Mouse (Mus musculus): ENCODE results near the gene Lin7a.
"Not testable (repeated sequence)": the region's sequence is repeated elsewhere in the genome, so short reads cannot be mapped to it uniquely, and the experiment has no call there.

The Lin7a gene

DNA sequence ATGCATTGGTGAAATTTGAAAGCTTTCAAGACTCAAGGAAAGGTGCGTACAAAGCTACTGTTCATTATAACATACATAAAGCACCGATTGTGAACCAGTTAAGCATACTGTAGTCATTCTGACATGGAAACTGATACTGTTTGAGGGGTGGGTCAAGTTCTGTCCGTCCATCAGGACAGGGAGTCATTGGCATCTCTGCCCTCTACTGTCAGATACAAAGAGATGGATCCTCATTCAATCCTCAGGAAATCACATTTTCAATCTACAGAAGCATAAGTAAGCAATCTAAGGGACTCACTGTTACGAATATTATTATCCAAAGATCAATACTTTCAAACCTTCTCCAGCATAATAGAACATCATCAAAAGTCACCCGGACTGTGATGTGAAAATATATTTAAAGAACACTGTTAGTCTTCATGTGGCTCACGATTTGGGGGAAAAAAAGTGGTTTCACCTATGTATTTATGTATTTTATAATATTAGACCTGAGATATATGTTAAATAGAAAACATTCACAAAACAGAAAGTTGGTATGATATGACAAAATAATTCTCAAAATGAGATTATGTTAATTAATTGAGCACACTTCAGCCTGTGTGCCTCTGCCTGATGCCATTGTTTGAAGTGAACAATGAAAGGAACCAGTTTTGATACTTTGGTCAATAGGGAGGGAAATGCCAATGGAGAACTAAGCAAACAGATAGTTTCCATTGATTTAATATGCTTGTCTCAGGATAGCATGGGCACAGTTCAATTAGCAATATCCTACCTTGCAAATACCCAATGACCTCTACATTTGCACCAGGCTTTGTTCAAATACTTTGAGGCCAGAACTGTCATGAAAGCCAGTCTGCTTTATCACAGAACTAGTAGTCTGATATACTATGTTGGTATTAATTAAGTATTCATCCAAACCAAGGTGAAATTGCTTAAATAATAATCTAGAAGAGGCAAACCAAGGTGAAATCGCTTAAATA is 36.8 kb upstream of the Lin7a start:
- in situ Hi-C loops (cut with MboI; ENCODE audit: low pct_unique_long_range_greater_than_20kb in 1 of 2, low sequenced_read_pairs in 2 of 2, unreplicated experiment in 1 of 2) = no loop called here

DNA sequence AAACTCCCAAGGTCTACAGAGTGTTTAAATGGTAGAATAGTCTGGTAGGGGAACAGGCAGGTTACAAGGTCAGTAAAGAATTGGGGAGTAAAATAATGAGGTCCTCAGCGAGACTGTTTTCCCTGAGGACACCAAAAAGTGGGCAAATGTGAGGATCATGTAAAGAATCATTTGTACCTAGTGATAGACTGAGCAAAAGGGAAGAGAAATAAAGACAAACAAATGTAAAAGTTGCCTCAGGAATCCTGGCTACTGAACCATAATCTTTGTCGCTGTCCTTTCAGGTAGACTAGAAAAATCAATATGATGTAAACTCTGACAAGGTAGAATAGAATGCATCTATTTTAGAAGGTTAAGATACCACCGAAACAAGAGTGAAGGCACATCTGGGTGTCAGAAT is 36.0 kb upstream of the Lin7a start:
- in situ Hi-C loops (cut with MboI; ENCODE audit: low pct_unique_long_range_greater_than_20kb in 1 of 2, low sequenced_read_pairs in 2 of 2, unreplicated experiment in 1 of 2) = no loop called here

DNA sequence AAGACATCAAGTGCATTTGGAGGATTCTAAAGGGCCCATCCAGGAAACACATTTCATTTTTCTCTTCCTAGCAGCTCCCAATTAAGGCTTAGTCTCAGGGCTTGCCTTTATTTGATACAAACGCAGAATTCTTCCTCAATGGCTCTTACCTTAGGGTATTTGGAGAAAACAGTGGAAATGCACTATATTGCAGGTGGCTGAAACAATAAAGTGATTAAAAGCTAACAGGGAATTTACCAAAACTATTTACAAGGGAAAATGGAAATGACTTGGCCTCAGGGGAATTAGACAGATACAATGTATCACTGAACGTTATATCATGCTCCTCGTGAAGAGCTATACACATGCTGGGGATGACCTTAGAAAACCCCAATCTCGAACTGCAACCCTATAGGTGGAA is 35.3 kb upstream of the Lin7a start:
- in situ Hi-C loops (cut with MboI; ENCODE audit: low pct_unique_long_range_greater_than_20kb in 1 of 2, low sequenced_read_pairs in 2 of 2, unreplicated experiment in 1 of 2) = no loop called here

DNA sequence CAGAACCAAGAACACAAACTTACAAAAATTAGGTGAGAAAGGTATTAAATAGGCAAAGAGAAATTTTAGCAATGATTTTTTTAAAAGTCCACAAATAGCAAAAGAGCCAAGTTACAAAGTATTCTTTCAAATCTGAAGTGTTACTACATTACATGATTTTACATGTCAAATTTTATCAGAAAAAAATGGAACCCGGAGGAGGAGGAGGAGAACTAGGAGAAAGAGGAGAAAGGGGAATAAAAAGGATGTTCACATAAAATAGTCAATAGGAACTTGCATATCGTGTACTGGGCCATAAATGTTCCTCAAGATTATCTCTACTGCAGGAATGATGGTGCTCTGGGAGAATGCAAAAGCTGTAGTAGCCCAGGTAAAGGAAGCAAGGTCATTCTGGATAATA is 34.4 kb upstream of the Lin7a start:
- in situ Hi-C loops (cut with MboI; ENCODE audit: low pct_unique_long_range_greater_than_20kb in 1 of 2, low sequenced_read_pairs in 2 of 2, unreplicated experiment in 1 of 2) = no loop called here

DNA sequence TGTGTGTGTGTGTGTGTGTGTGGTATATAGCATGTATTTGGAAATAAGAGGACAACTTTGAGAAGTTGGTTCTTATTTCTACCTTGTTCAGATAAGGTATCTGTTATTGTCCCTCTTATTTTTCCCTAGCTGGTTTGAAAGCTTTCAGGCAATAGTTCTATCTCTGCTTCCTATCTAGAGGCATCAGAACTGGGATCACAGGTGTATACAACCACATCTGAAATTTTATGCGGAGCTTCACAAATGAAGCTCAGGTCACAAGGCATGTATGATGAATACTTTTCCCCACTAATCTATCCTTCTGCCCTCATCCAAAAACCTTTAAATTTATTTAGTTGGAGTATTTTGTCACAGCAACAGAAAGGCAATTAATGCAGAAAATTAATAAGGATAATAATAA is 33.8 kb upstream of the Lin7a start:
- in situ Hi-C loops (cut with MboI; ENCODE audit: low pct_unique_long_range_greater_than_20kb in 1 of 2, low sequenced_read_pairs in 2 of 2, unreplicated experiment in 1 of 2) = no loop called here

DNA sequence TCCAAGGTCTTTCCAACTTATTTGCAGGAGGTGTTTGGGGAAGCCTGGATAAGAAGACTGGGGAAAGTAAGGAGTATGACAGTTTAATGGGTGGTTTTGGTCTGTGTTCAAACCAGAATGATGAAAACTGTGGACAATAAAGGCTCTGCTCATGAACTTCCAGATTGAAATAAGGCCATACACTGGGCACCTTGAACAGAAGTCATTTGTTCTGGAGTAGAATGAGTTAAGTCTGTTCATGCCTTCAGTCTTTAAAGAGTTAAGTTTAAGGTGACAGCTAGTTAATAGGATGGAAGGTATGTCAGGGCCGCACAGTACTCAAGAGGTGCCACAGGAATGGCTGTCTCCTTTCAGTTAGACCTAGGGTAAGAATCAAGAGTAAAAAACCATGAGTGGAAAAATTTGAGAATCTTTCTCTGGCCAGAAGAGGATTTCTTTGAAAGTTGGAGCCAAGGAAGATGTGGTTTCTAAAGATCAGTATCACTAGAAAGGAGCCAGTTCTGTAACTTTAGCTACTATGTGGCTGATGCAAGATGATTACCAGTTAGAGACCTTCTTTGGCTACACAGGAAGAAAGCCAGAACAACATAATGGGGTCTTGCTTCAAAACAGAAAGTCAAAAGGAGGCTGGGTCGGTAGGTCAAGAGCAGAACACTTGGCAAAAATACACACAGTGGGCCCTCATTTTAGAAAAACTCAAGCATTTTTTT is 33.2 kb upstream of the Lin7a start:
- in situ Hi-C loops (cut with MboI; ENCODE audit: low pct_unique_long_range_greater_than_20kb in 1 of 2, low sequenced_read_pairs in 2 of 2, unreplicated experiment in 1 of 2) = no loop called here

DNA sequence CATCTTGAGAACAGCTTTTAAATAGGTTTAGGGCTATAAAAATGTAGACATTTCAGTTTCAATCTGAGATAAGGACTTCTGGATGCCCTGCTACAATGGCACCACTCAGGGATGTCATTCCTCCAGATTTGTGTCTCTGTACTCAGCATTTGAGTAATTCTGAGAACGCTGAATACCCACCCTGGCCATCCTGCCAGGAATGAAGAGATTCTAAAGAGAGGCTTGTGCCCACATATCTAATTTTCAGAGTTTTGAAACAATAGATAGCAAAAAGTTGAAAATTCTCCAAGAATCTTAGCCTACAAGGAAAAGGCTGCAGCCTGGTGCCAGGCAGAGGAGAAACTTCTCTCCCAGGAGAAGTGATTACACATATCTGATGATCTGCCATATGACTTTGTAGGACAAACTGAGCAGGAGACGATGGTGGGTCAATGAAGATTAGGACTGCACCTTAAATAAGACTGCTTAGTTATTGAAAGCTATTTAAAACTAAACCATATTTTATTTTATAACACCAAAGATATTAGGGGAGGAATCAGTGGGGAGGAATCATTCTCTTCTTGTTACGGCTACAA is 32.5 kb upstream of the Lin7a start:
- in situ Hi-C loops (cut with MboI; ENCODE audit: low pct_unique_long_range_greater_than_20kb in 1 of 2, low sequenced_read_pairs in 2 of 2, unreplicated experiment in 1 of 2) = no loop called here

DNA sequence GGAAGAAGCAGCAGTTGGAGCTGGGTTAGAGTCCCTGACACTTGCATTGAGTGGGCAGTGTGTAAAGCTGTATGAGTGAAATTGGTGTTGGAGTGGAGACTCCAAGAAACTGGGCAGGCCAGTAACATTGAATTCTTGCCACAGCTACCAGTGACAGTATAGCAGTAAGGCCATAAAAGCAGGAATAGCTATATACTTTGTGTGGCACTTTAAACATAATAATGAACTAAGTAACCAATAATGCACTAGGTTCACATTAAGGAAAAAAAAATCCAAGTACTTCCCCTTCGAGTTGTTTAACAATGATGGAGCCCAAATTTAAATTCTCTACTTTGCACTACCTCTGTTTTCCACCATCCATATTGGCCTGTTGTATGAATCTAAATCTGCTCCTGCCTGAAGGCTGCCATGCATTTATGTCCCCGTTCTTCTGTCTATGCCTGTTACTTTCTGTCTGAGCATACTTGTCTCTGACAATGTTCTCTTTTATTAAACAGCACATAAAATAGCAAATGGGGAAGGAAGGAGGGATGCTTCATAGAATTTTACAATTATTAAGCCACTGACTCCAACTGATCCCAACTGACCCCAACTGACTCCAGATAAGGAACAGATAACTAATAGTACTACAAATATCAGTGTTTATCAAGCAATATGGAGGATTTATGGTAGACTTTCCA is 31.7 kb upstream of the Lin7a start:
- in situ Hi-C loops (cut with MboI; ENCODE audit: low pct_unique_long_range_greater_than_20kb in 1 of 2, low sequenced_read_pairs in 2 of 2, unreplicated experiment in 1 of 2) = no loop called here

DNA sequence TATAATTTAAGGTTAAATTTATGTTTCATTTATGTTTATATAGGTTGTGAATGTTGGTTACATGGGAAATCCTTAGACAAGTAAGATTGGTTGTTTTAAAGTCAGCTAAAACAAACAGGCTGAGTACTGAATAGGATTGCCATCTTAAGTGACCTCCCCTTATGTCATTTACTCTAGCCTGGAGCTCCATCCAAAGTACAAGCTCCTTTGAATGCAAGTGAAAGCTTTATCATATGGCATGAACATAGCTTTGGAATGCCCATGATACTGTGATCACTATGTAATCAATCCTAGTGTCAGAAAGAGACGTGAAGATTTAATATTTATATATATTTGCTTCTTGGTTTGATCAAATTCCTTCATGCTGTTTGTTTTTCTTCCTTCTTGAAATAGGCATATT is 31.0 kb upstream of the Lin7a start:
- in situ Hi-C loops (cut with MboI; ENCODE audit: low pct_unique_long_range_greater_than_20kb in 1 of 2, low sequenced_read_pairs in 2 of 2, unreplicated experiment in 1 of 2) = no loop called here

DNA sequence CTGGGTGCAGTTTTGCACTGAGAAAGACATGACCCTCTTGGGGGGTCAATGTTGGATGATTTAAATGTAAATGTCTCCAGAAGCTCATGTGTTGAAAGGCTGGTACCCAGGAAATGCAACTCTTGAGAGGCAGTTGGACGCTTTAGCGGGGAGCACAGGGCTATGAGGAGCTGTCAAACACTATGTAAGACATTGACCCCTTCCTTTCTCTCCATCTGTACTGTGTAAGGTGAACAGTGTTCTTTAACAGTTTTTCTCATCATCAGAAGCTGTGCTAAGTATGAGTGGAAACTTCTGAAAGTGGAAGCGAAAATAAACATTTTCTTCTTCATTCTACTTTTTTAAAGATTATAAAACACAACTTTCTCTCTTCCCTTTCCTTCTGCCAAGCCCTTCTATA is 30.5 kb upstream of the Lin7a start:
- in situ Hi-C loops (cut with MboI; ENCODE audit: low pct_unique_long_range_greater_than_20kb in 1 of 2, low sequenced_read_pairs in 2 of 2, unreplicated experiment in 1 of 2) = no loop called here

DNA sequence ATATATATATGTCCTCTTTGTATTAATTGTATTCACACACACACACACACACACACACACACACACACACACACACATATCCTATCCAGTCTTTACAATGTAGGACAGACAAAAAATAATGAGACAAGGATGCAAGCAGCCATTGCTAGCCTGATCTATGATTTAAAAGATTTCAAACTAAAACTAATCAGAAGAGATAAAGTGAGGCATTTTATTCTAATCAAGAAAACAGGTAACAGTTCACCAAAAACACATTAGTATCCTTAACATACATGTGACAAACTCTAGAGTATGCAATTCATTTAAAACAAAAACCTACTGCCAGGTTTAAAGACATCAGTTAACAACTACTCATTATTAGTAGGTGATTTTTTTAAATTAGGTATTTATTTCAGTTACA is 30.1 kb upstream of the Lin7a start:
- in situ Hi-C loops (cut with MboI; ENCODE audit: low pct_unique_long_range_greater_than_20kb in 1 of 2, low sequenced_read_pairs in 2 of 2, unreplicated experiment in 1 of 2) = no loop called here

DNA sequence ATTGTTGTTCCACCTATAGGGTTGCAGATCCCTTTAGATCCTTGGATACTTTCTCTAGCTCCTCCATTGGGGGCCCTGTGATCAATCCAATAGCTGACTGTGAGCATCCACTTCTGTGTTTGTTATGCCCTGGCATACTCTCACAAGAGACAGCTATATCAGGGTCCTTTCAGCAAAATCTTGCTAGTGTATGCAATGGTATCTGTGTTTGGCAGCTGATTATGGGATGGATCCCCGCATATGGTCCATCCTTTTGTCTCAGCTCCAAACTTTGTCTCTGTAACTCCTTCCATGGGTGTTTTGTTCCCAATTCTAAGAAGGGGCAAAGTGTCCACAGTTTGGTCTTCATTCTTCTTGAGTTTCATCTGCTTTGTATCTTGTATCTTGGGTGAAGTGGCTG is 29.5 kb upstream of the Lin7a start:
- in situ Hi-C loops (cut with MboI; ENCODE audit: low pct_unique_long_range_greater_than_20kb in 1 of 2, low sequenced_read_pairs in 2 of 2, unreplicated experiment in 1 of 2) = not testable (repeated sequence)

DNA sequence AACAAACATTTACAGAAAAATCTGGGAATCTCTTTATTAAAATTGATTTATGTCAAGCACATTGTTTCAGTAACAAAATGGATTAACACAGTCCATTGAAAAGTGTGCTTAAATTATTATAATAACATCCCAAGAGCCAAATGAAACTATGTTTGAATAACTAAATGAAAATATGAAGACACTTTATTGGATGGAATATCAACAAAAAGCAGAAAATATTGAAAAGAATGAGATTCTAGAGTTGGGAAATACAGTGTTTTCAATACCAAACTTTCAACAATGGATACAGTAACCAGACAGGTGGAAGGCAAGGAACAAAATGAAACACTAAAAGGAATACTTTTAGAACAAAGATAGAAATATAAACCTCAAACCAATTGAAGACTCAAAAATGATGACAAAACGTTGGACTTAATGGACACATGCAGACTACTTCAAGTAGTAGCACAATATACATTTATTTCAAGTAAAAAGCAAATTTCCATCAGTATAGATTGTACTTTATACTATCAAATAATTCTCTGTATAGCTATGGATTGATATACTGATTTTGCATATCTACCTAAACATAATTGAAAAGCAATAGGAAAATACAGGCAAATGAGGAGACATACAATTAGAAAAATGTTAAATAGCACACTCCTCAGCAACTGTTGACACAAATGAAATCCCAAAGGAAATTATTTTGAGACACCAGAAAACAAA is 28.6 kb upstream of the Lin7a start:
- in situ Hi-C loops (cut with MboI; ENCODE audit: low pct_unique_long_range_greater_than_20kb in 1 of 2, low sequenced_read_pairs in 2 of 2, unreplicated experiment in 1 of 2) = no loop called here

DNA sequence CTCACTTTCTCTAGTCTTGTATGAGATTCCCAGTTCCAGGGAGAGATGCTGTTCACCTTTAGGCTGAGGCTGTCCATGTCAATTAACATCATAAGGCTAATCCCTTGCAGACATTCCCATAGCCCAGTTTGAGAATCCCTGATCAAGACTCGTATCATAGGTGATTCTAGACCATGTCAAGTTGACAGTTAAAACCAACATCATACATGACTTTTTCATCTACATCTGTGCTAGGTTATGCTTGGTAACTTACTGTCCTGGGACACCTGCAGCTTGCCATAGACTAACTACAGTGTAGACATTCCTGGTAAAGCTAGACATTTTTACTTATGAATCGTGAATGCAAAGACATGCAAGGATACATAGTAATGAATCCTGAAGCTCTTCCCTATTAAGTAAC is 27.3 kb upstream of the Lin7a start:
- in situ Hi-C loops (cut with MboI; ENCODE audit: low pct_unique_long_range_greater_than_20kb in 1 of 2, low sequenced_read_pairs in 2 of 2, unreplicated experiment in 1 of 2) = no loop called here

DNA sequence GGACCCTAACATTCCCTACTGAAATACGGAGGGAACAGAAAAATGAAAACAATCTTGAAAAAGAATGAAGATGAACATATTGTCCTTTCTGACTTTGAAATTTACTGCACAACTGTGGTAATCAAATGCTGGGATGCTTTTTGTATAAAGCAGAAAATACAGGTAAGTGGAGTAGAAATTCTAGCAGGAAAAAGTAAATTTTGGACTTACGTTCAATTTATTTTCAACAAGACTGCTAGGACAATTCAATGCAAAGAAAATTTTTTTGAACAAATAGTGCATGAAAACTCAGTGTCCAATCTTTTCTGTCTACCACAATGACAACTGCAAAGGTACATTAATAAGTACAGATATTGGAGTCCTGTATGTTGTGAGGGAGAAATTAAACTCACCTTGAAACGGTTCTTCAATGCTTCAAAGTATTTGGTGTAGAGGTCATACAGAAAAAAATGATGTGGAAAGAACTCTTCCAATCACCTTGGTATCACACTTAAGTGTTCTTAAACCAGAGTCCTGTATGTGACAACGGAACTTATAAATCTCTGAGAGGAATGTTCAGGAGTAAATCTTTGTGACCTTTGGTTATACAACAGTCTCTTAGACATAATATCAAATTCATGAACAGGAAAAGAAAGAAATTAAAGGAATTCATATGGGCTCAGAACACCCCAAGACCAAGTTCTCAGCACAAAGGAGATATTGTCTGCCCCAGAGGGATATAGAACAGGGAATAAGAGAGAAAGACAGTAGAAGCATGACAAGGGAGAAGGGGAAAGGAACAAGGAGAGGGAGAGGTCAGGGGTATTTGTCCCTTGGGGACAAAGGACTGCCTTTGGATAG is 26.6 kb upstream of the Lin7a start:
- in situ Hi-C loops (cut with MboI; ENCODE audit: low pct_unique_long_range_greater_than_20kb in 1 of 2, low sequenced_read_pairs in 2 of 2, unreplicated experiment in 1 of 2) = no loop called here

DNA sequence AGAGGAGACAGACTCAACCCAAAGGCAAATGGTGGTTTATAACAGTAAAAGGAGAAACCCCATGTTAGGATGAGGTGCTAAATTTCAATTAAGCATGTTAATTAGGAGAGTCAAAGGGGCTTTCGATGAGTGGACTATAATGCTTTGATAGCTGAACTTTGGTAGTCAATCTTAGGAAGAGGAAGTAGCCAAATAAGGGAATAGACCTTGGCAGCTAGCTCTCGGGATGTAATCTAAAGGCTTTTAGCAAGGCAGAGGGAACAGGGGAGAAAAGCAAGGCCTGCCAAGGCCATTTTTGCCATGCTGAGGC is 26.0 kb upstream of the Lin7a start:
- in situ Hi-C loops (cut with MboI; ENCODE audit: low pct_unique_long_range_greater_than_20kb in 1 of 2, low sequenced_read_pairs in 2 of 2, unreplicated experiment in 1 of 2) = no loop called here

DNA sequence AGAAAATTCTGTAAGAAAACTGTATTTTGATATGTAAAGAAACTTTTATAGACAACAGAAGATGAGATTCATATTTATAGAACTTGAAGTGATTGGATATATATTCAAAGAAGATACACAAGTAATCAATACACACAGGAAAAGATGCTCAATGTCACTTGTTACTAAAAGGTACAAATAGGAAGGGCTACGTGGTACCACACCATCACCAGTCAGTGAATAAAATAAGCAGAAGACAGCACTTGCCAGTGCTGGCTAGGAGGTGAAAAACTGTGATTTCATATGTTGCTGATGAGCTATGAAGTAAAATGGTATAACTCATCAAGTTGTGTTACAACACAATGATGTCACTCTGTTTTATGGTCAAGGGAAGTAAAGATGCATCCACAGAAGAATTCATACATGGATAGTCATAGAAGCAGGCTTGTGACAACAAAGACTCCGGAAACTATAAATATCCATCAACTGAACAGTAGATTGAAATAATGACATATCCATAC is 25.5 kb upstream of the Lin7a start:
- in situ Hi-C loops (cut with MboI; ENCODE audit: low pct_unique_long_range_greater_than_20kb in 1 of 2, low sequenced_read_pairs in 2 of 2, unreplicated experiment in 1 of 2) = no loop called here

All from mouse embryonic stem cell (cell line).